Mouse (Mus musculus) G1E (cell line): ENCODE results near the gene Abhd17a. TPM values are rescaled to one million over a fixed set of nuclear protein-coding genes. Genes with fewer than 3 reads are reported as not detected.

Experiments used
- ATAC-seq: 2 replicates; pipeline ENCODE4 v1.8.0; 2016; ENCODE audit warnings: mild to moderate bottlenecking; ENCODE audit not compliant: insufficient number of reproducible peaks, poor library complexity, low FRiP score, severe bottlenecking; ENCODE audit errors: extremely low read depth
- DNase-seq: peaks from one replicate; pipeline ENCODE4 v3.0.0; 2012; ENCODE audit warnings: low spot score
- H3K27me3 ChIP-seq: 2 replicates; pipeline ENCODE4 v1.6.1; 2012; ENCODE audit warnings: mild to moderate bottlenecking, low read length, inconsistent platforms; ENCODE audit not compliant: insufficient read depth
- H3K36me3 ChIP-seq: replicated peaks from 2 replicates; pipeline ENCODE3; 2012; ENCODE audit warnings: mild to moderate bottlenecking, inconsistent platforms
- H3K4me1 ChIP-seq: 2 replicates; pipeline ENCODE4 v1.6.1; 2012; ENCODE audit warnings: low read depth, low read length, inconsistent platforms, mixed read lengths; ENCODE audit not compliant: insufficient read depth
- H3K4me3 ChIP-seq: 2 replicates; pipeline ENCODE4 v1.5.1; 2012; ENCODE audit warnings: low read depth, mild to moderate bottlenecking, inconsistent platforms, low read length, moderate library complexity, mixed read lengths
- H3K9me3 ChIP-seq: replicated peaks from 2 replicates; pipeline ENCODE4 v1.6.1; 2012; ENCODE audit warnings: inconsistent platforms
- CTCF ChIP-seq: IDR thresholded peaks from 2 replicates; pipeline ENCODE4 v1.5.1; 2012; ENCODE audit warnings: low read depth, low read length, inconsistent platforms, mixed read lengths
- GATA1 ChIP-seq: IDR thresholded peaks from 2 replicates; pipeline ENCODE4 v1.6.1; 2012; ENCODE audit warnings: borderline replicate concordance, low read length, inconsistent platforms, mixed read lengths
- GATA2 ChIP-seq: IDR thresholded peaks from 2 replicates; pipeline ENCODE4 v1.6.1; 2012; ENCODE audit warnings: low read depth, low read length, inconsistent platforms, borderline replicate concordance
- POLR2AphosphoS5 ChIP-seq: IDR thresholded peaks from 2 replicates; pipeline ENCODE4 v1.6.1; 2012; ENCODE audit warnings: low read depth, low read length, inconsistent platforms; ENCODE audit not compliant: insufficient replicate concordance
- TAL1 ChIP-seq: conservative IDR thresholded peaks from 2 replicates; pipeline ENCODE4 v1.6.1; 2012; ENCODE audit warnings: low read depth, low read length, inconsistent platforms, mixed read lengths
- polyA plus RNA-seq: library from polyadenylated mRNA; stranded (reverse); fragments of >175 nt; gene quantifications from 2 replicates; pipeline ENCODE4 v1.2.3, GENCODE M21; 2012
- total RNA-seq, 2 experiments: library from RNA; stranded (forward) in 1 of 2; stranded (reverse) in 1 of 2; fragments of 200-1000 nt in 1 of 2; fragments of >200 nt in 1 of 2; fragmentation: Nextera tagmentation in 1 of 2; gene quantifications; 2 replicates each; pipeline ENCODE4 v1.2.3; 2014 to 2017

The Abhd17a gene
- total RNA-seq (2014; fragmentation: Nextera tagmentation): 12.4 and 14.6 TPM in 2 replicates
- total RNA-seq (2017): 37.8 and 44.0 TPM in 2 replicates
- 574 and 928 TPM in 2 replicates for polyA plus RNA-seq

GRCm38 (mm10) chr10:80589879-80590854, at the start of gene Abhd17a:
Gene Abhd17a (minus strand): TSS chr10:80590341.
- DNase-seq (peak; percentile 88), ATAC-seq (peak; percentile 96)
- no peaks in the 10 kb centered on the region for H3K27me3 ChIP-seq
- H3K4me1 ChIP-seq: peaks cover 54% of the 10 kb centered on the region
- no peaks in the 10 kb centered on the region for H3K9me3 ChIP-seq
- no peak for TF ChIP-seq TAL1
- no peak for TF ChIP-seq POLR2AphosphoS5
- TF ChIP-seq GATA1: no peak
- no peak for TF ChIP-seq CTCF
- no peak for TF ChIP-seq GATA2
- peak within 1 kb of the TSS; percentile 97 for H3K4me3 ChIP-seq
- H3K36me3 ChIP-seq: peaks cover 37% of the 10 kb centered on the region

- no peak for DNase-seq
- TF ChIP-seq TAL1 (no peak), GATA2 (no peak), CTCF (no peak)
- ATAC-seq: no peak
- Histone ChIP-seq H3K4me1 (peaks cover 18% of the 10 kb centered on the region), H3K4me3 (no peak overlapping the region), H3K36me3 (peaks cover 96% of the 10 kb centered on the region), H3K27me3 (peaks cover 6% of the 10 kb centered on the region; the same call in 1 of the 2 replicates), H3K9me3 (no peaks in the 10 kb centered on the region)
These were observed 45.2 kb upstream of the Abhd17a start for GRCm38 (mm10) chr10:80635345-80635744.

DNA sequence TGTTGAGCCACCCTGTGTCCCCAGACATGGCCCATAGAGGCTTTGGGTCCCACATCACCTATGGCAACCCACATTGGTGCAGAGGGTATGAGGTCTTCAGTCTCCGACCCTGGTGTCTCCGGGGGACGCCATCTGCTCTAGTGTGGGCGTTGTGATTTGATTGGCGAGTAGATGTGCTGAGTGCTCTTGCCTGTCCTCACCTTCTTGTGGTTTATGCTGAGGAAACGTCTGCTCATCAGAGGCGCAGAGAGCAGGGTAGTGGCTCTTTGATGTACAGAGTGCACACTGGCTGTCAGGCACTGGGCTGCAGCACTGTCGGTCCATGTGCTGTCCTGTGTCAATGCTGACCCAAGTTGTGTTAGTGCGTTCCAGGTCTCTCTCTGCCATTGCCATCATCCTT, 38.8 kb upstream of the Abhd17a start:
- ATAC-seq: no peak

GRCm38 (mm10) chr10:80627685-80628084, 37.5 kb upstream of the Abhd17a start:
- peaks cover 78% of the 10 kb centered on the region for H3K4me1 ChIP-seq
- DNase-seq (no peak), ATAC-seq (no peak; the same call in 1 of the 2 replicates)
- H3K9me3 ChIP-seq: no peaks in the 10 kb centered on the region
- no peak for TF ChIP-seq GATA1
- no peak for TF ChIP-seq POLR2AphosphoS5
- no peak for TF ChIP-seq TAL1
- no peak for TF ChIP-seq CTCF
- TF ChIP-seq GATA2: no peak
- H3K27me3 ChIP-seq: no peaks in the 10 kb centered on the region
- peaks cover 89% of the 10 kb centered on the region for H3K36me3 ChIP-seq
- H3K4me3 ChIP-seq: peak overlapping the region; percentile 3; the same call in 1 of the 2 replicates

More for the DNA sequence above, 38.8 kb upstream of the Abhd17a start:
- no peaks in the 10 kb centered on the region for H3K9me3 ChIP-seq
- H3K4me3 ChIP-seq: no peak overlapping the region
- DNase-seq: no peak
- TF ChIP-seq POLR2AphosphoS5 (no peak), TAL1 (no peak), CTCF (no peak), GATA1 (no peak), GATA2 (no peak)
- H3K27me3 ChIP-seq: no peaks in the 10 kb centered on the region
- peaks cover 93% of the 10 kb centered on the region for H3K36me3 ChIP-seq
- H3K4me1 ChIP-seq: peaks cover 68% of the 10 kb centered on the region

- DNase-seq: no peak
- H3K36me3 ChIP-seq: peaks cover 70% of the 10 kb centered on the region
- no peaks in the 10 kb centered on the region for H3K27me3 ChIP-seq
- no peak for ATAC-seq
- peaks cover 75% of the 10 kb centered on the region for H3K4me1 ChIP-seq
- H3K9me3 ChIP-seq: no peaks in the 10 kb centered on the region
- H3K4me3 ChIP-seq: no peak overlapping the region
- TF ChIP-seq TAL1 (no peak), CTCF (no peak)
These were observed 35.6 kb upstream of the Abhd17a start for GRCm38 (mm10) chr10:80625764-80626163.

DNA sequence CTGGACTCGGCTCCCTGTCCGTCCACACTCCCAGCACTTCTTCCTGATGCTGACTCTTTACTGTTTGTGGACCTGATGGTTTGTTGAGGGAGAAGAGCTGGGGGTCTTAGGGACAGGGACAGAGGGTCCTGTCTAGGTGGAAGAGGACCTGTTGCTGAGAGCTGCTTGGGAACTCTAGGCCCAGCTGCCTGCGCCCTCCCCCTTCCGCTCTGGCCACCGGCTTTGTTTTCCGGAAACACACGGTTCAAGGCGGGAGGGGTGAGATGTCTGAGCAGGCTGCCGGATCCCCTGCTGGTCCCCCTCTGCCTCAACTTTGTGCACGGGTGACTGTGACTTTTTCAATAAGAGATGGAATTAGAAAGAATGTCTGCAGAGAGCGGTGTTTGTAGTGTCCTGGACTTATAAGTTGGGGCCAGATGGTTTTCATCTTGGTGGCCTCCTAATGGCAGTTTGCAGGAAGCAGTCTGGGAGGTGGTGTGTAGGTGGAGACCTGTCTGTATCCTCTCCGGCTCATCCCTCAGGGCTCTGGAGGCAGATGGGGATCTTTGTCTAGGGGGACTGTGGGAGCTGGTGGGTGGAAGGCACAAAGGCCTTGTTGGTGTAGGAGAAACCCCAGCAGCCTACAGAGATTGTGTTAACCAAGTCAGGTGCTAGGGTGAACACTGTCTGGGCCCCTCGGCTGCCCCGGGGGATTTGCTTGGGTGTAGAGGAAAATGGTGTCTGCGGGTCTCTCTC, 33.5 kb upstream of the Abhd17a start:
- TF ChIP-seq TAL1: no peak
- no peak for TF ChIP-seq POLR2AphosphoS5
- TF ChIP-seq GATA2: no peak
- TF ChIP-seq CTCF: no peak
- TF ChIP-seq GATA1: no peak
- H3K4me1 ChIP-seq: peaks cover 72% of the 10 kb centered on the region
- H3K9me3 ChIP-seq: no peaks in the 10 kb centered on the region
- H3K27me3 ChIP-seq: no peaks in the 10 kb centered on the region
- ATAC-seq (no peak), DNase-seq (peak; percentile 53)
- peaks cover 60% of the 10 kb centered on the region for H3K36me3 ChIP-seq
- peak overlapping the region; percentile 94 for H3K4me3 ChIP-seq
